Mouse (Mus musculus) hindbrain, embryonic 14.5 days (tissue): ENCODE data around the gene Gm8906. TPM values are rescaled to one million over a fixed set of nuclear protein-coding genes. Genes with fewer than 3 reads are reported as not detected.
"Not testable (repeated sequence)": the region's sequence is repeated elsewhere in the genome, so short reads cannot be mapped to it uniquely, and the experiment has no call there.

Source experiments
- ATAC-seq: fragments of 200-750 bp; cut with Nextera tagmentation; 2 replicates; pipeline ENCODE4 v1.8.0; 2017; ENCODE audit warnings: moderate number of reproducible peaks, mild to moderate bottlenecking, moderate TSS enrichment, moderate library complexity; ENCODE audit not compliant: low FRiP score
- DNase-seq: peaks from one replicate; pipeline ENCODE4 v3.0.0-alpha.2; 2015; ENCODE audit warnings: low spot score
- H3K27ac ChIP-seq: fragments of 300-500 bp; sonication (generic); 2 replicates; pipeline ENCODE4 v1.5.1; 2014; ENCODE audit warnings: mild to moderate bottlenecking, moderate library complexity
- H3K27me3 ChIP-seq: fragments of 300-500 bp; sonication (generic); 2 replicates; pipeline ENCODE4 v1.6.1; 2014; ENCODE audit warnings: mild to moderate bottlenecking, low read length, mixed read lengths; ENCODE audit not compliant: control insufficient read depth, insufficient read depth
- H3K36me3 ChIP-seq: fragments of 300-500 bp; sonication (generic); replicated peaks from 2 replicates; pipeline ENCODE4 v1.6.1; 2014; ENCODE audit not compliant: control insufficient read depth, insufficient read depth
- H3K4me1 ChIP-seq: fragments of 300-500 bp; sonication (generic); replicated peaks from 2 replicates; pipeline ENCODE4 v1.6.1; 2014; ENCODE audit warnings: antibody characterized with exemption, low read length, mixed read lengths; ENCODE audit not compliant: control insufficient read depth, insufficient read depth
- H3K4me2 ChIP-seq: fragments of 300-500 bp; sonication (generic); replicated peaks from 2 replicates; pipeline ENCODE4 v1.6.1; 2014; ENCODE audit warnings: mild to moderate bottlenecking, moderate library complexity
- H3K4me3 ChIP-seq: fragments of 300-500 bp; sonication (generic); replicated peaks from 2 replicates; pipeline ENCODE4 v1.5.1; 2014; ENCODE audit warnings: mild to moderate bottlenecking, low read length
- H3K9ac ChIP-seq: fragments of 300-500 bp; sonication (generic); 2 replicates; pipeline ENCODE4 v1.6.1; 2014
- H3K9me3 ChIP-seq: fragments of 300-500 bp; sonication (generic); 2 replicates; pipeline ENCODE4 v1.6.1; 2016; ENCODE audit warnings: low read length; ENCODE audit not compliant: control insufficient read depth
- WGBS: fragments of 180-500 bp; shearing (Covaris S2); extraction: QIAGEN DNeasy Blood & Tissue Kit; methylation state at CpG from one replicate; pipeline ENCODE4 v1.1.7; 2014; 5-methylcytosine and 5-hydroxymethylcytosine counted together
- polyA plus RNA-seq: library from polyadenylated mRNA; unstranded; fragments of >200 nt; fragmentation: Nextera tagmentation; extraction: Ambion mirVana; gene quantifications from 2 replicates; pipeline ENCODE4 v1.2.1, GENCODE M21; 2014

Gm8906 gene
- not detected in 2 replicates for polyA plus RNA-seq

DNA sequence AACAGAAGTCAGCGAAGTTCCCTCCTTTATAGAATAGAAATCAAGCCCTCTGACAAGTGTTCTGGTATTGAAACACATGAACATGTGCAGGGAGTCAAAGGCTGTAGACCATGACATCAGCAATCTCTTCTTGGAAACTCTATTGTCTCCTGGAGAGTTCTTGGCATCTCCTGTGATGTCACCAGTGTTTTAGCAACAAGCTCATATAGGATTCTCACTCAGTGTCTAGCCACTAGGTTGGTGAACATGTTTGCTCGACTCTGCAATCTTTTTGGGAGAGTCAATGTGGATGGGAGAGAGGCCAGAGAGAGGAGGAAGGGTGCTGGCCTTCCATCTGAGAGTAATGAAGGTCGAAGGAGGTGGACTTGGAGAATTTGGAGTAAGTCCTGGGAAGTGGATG lies at the start of gene Gm8906:
Gm8906 (plus strand) TSS at position 301 of the 400 bp plus-strand sequence.
- not testable (repeated sequence) for H3K4me1 ChIP-seq, ATAC-seq, H3K4me2 ChIP-seq, H3K4me3 ChIP-seq, H3K36me3 ChIP-seq, H3K27me3 ChIP-seq, H3K9me3 ChIP-seq, H3K9ac ChIP-seq, H3K27ac ChIP-seq, DNase-seq
- WGBS, result 48% methylated on average over 2 of the region's 3 CpGs

Other genes with a start within 250 kb of the Gm8906 start
- gene Gm8890, start 246.7 kb upstream of the Gm8906 start, polyA plus RNA-seq, result not detected in 2 replicates
- gene Speer1, start 161.2 kb upstream of the Gm8906 start, polyA plus RNA-seq, result not detected in 2 replicates
- not detected in 2 replicates for gene Gm8897, start 86.3 kb upstream of the Gm8906 start, polyA plus RNA-seq
- not detected in 2 replicates for gene Gm6460, start 92.2 kb downstream of the Gm8906 start, polyA plus RNA-seq
- not detected in 2 replicates for gene Gm8922, start 179.3 kb downstream of the Gm8906 start, polyA plus RNA-seq